Mouse (Mus musculus) midbrain, embryonic 16.5 days (tissue): Measurements from ENCODE around the gene Lpar1. TPM values are rescaled to one million over a fixed set of nuclear protein-coding genes. Genes with fewer than 3 reads are reported as not detected.

Experiments
- microRNA-seq: library from miRNA; unstranded; fragments of <30 nt; microRNA quantifications from one replicate; pipeline ENCODE4, GENCODE M21; 2017
- polyA plus RNA-seq: library from polyadenylated mRNA; unstranded; fragments of >200 nt; fragmentation: Nextera tagmentation; extraction: Ambion mirVana; gene quantifications from 2 replicates; pipeline ENCODE4 v1.2.1, GENCODE M21; 2015

The Lpar1 gene
- polyA plus RNA-seq, 1 experiment from 2014 or later, result 23.8 TPM

Small RNAs within 50 kb of the gene (microRNA-seq; reads per million reads assigned to microRNA genes)
- 0.86 reads per million for gene Mir3095

Other genes starting within 250 kb of the Lpar1 start
- not detected in 2 replicates for gene Olfr267, start 233.8 kb upstream of the Lpar1 start, polyA plus RNA-seq